Comparison of ENCODE assay signal across 8 mouse cellular contexts in genomic region chr11:40695103-40695502, GRCm38 (mm10). TPM values are rescaled to one million over a fixed set of nuclear protein-coding genes. Genes with fewer than 3 reads are reported as not detected.
A peak's percentile ranks its signal among the peaks of the same experiment; 100 is the strongest.
DNase-seq lines count a peak whose midpoint lies in the region; ATAC-seq and TF ChIP-seq lines count a peak whose summit lies in the region.

Mat2b (minus strand) TSS chr11:40695203.

- H3K27ac ChIP-seq in bone marrow macrophage, adult 2 months (ENCODE audit: insufficient read depth, low read depth, low read length) = peak within 1 kb of the TSS; percentile 95
- peak within 1 kb of the TSS; percentile 92 for H3K27ac ChIP-seq in midbrain, embryonic 12.5 days (replicated peaks)

- peak within 1 kb of the TSS; percentile 70 for H3K9ac ChIP-seq in midbrain, embryonic 12.5 days (replicated peaks)

- H3K4me1 ChIP-seq in bone marrow macrophage, adult 2 months (ENCODE audit: control insufficient read depth, insufficient read depth, low read length) = peaks cover 10% of the 10 kb centered on the region
- H3K4me1 ChIP-seq in midbrain, embryonic 12.5 days = peaks cover 27% of the 10 kb centered on the region

- peak within 1 kb of the TSS; percentile 88 for H3K4me3 ChIP-seq in bone marrow macrophage, adult 2 months (ENCODE audit: insufficient read depth, low read length)
- H3K4me3 ChIP-seq in midbrain, embryonic 12.5 days = peak within 1 kb of the TSS; percentile 82

- WGBS in large intestine, adult 2 months = 79% methylated on average over 9 of the region's 9 CpGs
- 87% methylated on average over 9 of the region's 9 CpGs for WGBS in midbrain, embryonic 12.5 days

- no peak for TF ChIP-seq POLR2A in bone marrow macrophage, adult 2 months (IDR thresholded peaks at IDR 0.05; ENCODE audit: borderline replicate concordance, low read depth, low read length)

- H3K27me3 ChIP-seq in midbrain, embryonic 12.5 days = no peaks in the 10 kb centered on the region

- no peak for TF ChIP-seq CTCF in bone marrow macrophage, adult 2 months (IDR thresholded peaks at IDR 0.05; ENCODE audit: low read depth, low read length)

- no peak for DNase-seq in layer of hippocampus, adult 18-20 months (ENCODE audit: low spot score in 2 of 2)
- DNase-seq in layer of hippocampus, adult 11-12 months (ENCODE audit: low spot score) = no peak
- DNase-seq in gastrocnemius, postnatal 4 days (ENCODE audit: low spot score in 2 of 2) = no peak
- no peak for DNase-seq in large intestine, adult 2 months (ENCODE audit: low read depth, low spot score)
- DNase-seq in thymus, postnatal 10 days (ENCODE audit: low spot score in 2 of 2) = no peak
- DNase-seq in T-cell, adult 2 months (ENCODE audit: low spot score) = no peak

- no peaks in the 10 kb centered on the region for H3K9me3 ChIP-seq in midbrain, embryonic 12.5 days

- H3K4me2 ChIP-seq in midbrain, embryonic 12.5 days (replicated peaks) = peak within 1 kb of the TSS; percentile 75

- peaks cover 5% of the 10 kb centered on the region; the same call in 1 of the 2 replicates for H3K36me3 ChIP-seq in midbrain, embryonic 12.5 days

- ATAC-seq in midbrain, embryonic 12.5 days (ENCODE audit: low FRiP score, low read depth) = no peak

RNA-seq across cellular contexts. Expression of gene Mat2b, which starts in this region (rescaled TPM):
- 100 to 1,000 TPM; 120 to 130 TPM for total RNA-seq in layer of hippocampus, adult 18-20 months (2021)
- 70.7 and 71.6 TPM in 2 replicates for polyA plus RNA-seq in bone marrow macrophage, adult 2 months (2012; ENCODE audit: insufficient read depth, insufficient read length, missing spikeins)
- 10 to 100 TPM; 65.5 to 69.4 TPM for total RNA-seq in gastrocnemius, postnatal 4 days (2021)
- 30.4 and 38.7 TPM in 2 replicates for polyA plus RNA-seq in large intestine, adult 2 months (2012; rRNA removed)
- 88.6 and 88.7 TPM in 2 replicates for polyA plus RNA-seq in midbrain, embryonic 12.5 days (2016; fragmentation: Nextera tagmentation; extraction: Ambion mirVana)
